Mouse (Mus musculus): ENCODE results near the gene Krt7.

Gene Krt7

DNA sequence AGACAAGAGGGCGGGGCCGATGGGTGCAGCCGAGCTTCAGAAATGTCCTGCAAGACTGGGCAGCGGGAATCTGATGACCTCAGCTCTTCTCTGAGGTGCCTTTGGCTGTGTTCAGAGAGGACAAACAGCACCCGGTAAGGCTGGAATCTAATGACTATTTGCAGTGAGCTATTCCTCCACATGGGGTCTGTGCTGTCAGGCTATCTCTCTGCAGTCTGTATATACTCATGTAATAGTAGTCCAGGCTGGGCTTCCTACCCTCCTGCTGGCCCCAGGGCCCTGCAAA is 34.1 kb upstream of the Krt7 start:
- DNase-seq (ENCODE audit: low spot score): no peak

DNA sequence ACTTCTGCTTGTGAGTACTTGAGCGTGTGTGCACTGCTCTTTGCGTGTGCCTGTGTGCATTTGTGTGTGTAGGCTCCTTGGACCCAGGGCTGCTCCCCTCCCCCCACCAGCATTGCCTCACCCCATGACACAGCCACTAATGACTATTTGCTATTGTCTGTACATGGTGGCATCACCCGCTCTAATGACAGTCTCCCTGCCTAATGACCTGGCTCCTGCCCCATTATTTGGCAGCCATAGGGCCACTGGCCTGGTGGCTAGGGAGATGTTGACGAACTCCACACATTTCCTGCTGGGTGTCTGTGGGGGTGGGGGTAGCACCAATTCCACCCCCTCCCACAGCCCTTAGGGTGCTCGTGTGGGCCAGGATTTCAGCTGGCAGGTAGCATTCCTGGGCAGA is 32.2 kb upstream of the Krt7 start:
- DNase-seq (ENCODE audit: low spot score): no peak

DNA sequence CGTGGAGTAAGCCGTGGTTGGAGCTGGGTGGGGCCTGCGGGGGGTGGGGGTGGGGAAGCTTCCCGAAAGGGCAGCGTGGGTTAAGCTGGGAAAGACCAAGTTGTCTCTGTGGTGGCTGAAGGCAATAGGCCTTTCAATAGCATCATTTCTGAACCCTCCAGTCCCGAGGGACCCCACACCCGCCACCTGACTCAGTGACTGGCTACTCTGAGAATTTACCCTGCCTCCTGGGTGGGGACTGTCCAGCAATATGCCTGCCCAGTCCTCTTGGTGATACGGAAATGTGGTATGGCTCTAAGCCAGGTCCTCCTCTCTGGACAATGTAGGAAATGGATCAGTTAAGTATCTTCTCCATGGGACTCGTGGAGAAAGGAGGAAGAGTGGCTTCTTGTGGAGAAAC is 29.1 kb upstream of the Krt7 start:
- no peak for DNase-seq (ENCODE audit: low spot score)

DNA sequence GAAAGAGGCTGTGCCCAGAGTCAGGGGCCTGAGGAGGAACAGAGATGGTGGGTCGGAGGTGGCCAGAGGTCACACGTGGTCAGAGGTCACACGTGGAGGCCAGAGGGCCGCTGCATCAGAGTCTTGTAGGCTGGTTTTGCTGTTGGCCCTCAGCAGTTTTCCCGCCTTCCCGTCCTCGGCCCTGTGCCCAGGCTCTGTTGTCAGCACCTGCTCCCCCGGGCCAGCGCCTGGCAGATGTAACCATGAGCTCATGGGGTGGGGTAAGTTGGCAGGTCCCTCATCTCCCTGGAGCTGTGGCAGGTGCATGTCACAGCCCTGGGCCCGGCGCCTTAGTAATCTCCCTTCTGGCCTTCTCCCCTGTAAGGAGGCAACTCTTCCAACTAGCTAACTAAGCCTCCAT is 28.0 kb upstream of the Krt7 start:
- no peak for DNase-seq (ENCODE audit: low spot score)

DNA sequence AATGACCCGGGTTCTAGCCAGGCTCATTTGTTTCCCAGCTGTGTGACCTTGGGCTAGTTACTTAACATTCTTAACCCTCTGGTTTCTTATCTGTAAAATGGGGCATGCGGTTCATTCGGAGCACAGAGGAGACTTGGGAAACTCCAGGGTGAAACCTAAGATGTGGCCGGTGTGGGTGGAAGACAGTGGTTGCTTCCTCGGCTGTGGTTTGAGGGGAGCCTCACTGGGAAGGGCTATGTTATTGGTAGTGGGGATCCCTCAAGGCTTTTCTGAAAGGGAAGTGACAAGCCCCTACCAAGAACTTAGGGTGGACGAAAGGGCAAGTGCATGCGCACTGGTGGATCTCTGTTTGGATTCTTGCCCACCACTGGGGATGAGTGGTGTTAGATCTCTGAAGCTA is 26.2 kb upstream of the Krt7 start:
- DNase-seq (ENCODE audit: low spot score): no peak

DNA sequence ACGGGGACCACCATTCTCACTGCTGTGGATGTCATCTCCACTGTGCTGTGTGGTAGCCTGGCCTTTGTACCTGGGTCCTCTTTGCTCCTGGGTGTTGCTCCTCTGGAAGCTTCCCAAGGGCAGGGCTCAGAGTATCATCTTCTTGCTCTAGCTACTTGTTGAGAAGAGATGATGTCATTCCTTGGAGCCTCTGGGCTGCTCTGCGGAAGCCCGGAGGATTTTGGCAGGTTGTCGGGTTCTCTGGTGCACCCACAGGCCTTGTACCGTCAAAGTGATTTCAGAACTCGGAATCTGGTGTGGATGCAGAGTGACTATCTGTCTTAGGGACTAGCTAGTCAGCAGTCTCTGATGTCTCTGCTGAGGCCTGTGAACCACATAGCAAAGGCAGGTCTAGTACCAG is 25.8 kb upstream of the Krt7 start:
- DNase-seq (ENCODE audit: low spot score): no peak

DNA sequence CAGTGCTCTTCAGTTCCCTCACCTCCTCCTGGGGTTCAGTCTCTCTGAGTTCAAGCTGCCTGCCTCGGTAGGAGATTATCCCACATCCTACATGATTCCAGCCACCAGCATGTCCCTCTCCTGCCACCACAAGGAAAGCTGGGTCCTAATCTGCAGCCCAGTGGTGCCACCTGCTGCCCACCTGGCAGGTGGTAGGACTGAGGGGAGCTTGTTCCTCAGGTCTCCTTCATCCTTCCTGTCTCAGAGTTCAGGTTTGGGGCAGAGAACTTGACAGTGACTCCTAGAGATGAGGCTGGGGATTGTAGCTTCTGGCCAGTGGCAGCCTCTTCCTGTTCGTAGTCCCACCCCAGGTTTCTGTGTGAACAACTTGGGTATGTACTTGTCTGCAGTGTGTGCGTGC is 23.7 kb upstream of the Krt7 start:
- DNase-seq (ENCODE audit: low spot score): no peak

DNA sequence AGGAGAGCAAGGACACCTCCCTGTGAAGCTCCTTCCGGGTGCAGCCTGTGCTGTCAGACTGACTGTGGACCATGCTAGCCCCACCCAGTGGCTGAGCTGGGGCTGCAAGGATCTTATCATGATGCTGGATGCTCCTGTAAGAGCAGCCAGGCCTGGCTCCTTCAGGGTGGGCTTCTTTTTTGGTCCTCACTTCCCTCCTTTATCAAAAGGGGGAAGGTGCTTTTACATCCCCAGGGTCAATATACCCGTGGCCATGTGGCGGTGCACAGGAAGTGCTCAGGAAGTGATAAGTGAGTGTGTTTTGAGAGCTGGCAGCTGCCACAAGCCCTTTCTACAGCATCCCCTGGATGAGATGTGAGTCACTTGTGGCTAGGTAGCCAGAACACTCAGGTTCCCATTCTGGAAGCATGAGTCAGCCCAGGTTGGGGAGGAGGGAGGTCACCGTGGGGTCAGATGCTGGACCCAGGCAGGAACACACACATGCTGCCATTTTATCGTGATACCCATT is 22.8 kb upstream of the Krt7 start:
- DNase-seq (ENCODE audit: low spot score): no peak

DNA sequence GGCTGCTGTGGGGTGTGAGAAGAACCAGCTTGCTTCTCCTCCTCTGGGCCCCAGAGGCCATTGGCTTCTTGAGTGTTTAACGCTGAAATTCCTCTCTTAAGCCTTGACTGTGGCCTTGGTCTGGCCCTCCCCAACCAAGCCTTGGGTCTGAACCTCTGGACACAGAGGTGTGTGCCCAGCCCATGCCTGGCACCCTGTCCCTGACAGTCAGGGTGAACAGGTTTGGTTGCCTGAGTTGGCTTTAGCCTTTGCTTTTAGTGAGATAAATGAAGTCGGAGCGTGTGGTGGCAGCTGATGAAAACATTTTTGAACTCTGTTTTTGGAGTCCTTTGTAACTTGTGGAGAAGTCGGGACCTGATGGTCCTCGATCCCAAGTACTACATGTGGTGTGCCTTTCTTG is 20.6 kb upstream of the Krt7 start:
- no peak for DNase-seq (ENCODE audit: low spot score)

DNA sequence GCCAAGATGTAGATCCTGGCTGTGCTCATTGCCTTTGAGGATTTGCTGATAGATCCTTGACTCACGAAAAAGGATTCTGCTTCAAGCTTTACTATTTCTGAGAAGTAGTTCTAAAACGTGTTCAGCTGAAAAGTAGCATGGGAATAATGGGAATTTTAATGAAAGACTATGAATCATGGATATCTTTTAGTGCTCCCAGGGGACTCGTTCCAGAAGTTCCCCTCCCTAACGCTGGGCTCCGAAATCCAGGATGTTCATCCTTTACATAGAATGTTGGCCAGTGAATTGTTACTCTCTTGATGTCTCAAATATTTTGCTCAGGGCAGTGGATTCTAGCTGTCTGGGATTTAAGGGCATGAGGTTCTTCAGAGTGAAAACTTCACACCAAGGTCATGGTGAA is 18.6 kb upstream of the Krt7 start:
- no peak for DNase-seq (ENCODE audit: low spot score)

DNA sequence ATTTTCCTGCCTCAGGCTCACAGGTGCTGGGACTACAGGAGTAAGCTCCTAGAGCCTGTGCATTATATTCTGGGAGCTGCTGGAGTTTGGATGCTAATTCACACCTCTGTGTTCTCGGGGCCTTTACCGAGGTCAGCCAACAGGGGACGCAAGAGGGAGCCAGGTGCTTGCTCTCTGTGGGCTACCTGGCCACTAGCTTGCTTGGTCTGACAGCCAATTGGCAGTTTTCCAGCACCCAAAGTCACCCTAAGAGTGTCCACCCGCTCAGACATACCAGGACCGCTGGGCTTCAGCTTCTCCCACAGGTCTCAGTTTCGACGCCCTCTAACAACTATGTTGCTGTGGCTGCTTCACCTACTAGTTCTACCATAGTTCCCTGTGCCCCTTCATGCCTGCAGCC is 15.9 kb upstream of the Krt7 start:
- DNase-seq (ENCODE audit: low spot score): no peak

DNA sequence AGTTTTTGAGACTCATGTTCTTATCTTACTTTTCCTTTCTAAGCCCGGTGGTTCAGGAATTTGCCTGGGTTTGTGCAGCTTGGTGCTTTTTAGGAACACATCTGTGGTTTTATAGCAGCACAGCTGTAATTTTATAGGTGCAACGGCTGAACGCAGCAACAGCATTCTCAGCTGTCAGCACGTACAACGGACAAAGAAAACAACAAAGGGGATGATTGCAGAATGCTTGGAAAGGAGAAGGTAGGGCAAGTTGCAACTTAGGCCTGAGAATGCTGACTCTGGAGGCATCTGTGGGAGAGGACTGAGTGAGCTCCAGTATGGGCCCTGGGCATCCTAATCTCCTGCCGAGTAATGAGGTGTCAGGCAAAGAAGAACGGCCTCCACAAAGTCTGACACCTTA is 14.4 kb upstream of the Krt7 start:
- no peak for DNase-seq (ENCODE audit: low spot score)

DNA sequence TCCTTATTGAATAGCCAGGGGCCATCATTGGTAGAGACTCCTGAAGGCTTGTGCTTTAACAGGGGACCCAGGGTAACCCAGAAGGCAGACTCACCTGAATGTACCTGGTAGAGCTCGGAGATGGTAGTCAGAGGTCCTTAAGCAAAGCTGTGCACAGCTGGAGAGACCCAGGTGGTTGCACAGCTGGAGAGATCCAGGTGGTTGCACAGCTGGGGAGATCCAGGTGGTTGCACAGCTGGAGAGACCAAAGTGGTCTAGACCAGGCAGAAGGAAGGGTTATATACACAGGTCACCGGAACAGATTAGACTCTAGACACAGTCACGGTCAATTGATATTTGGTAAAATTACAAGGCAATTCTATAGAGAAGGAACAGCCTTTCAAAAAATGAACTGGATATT is 13.9 kb upstream of the Krt7 start:
- DNase-seq (ENCODE audit: low spot score): no peak

DNA sequence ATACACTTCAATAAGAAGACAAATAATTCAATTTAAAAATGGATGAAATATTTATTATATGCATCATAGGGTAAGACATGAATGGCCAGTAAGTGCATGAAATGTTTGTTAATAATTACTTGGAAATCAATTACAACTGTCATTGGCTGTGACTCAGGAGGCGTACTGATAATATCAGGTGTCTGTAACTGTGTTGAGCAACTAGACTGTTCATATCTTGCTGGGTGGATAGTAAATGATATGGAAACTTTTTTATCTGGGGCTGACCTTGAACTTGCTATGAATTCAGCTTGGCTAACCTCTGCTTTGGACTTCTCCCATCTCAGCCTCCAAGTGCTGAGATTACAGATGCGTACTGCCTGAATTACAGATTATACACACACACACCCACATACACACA is 13.2 kb upstream of the Krt7 start:
- DNase-seq (ENCODE audit: low spot score): no peak

DNA sequence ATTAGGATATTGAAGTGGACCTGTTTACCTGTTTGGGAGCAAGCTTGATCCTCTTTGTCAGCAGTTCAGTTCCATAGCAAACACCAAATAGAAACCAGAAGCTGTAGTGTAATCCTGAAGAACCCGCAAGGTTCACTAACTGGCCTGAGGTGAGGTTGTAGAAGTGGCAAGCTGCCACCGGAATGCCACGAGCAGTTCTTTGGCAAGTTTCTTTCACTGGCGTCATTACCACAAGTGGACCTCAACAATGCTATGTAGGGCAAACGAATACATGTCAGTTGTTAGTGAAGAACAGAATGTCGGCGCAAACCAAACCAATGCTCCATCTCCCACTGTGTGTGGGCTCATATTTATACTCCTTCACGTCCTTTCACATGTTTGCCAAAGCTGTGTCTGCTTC is 12.6 kb upstream of the Krt7 start:
- DNase-seq (ENCODE audit: low spot score): no peak

DNA sequence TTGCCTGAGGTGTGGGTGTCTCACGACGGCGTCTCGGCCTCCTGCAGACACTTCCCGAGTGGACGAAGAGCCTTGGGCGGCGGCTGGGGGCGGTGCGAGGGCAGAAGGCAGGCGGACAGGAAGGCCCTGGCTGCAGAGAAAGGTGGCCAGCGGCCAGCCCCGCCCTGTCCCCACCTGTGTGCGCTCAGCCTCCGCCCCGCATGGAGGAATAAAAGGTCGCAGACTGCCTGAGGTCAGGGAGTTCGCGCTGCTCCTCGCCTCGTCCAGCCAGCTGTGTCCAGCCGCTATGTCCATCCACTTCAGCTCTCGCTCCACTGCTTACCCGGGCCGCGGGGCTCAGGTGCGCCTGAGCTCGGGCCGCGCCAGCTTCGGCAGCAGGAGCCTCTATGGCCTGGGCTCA is 1.3 kb downstream of the Krt7 start:
- peak; percentile 31 for DNase-seq (ENCODE audit: low spot score)

DNA sequence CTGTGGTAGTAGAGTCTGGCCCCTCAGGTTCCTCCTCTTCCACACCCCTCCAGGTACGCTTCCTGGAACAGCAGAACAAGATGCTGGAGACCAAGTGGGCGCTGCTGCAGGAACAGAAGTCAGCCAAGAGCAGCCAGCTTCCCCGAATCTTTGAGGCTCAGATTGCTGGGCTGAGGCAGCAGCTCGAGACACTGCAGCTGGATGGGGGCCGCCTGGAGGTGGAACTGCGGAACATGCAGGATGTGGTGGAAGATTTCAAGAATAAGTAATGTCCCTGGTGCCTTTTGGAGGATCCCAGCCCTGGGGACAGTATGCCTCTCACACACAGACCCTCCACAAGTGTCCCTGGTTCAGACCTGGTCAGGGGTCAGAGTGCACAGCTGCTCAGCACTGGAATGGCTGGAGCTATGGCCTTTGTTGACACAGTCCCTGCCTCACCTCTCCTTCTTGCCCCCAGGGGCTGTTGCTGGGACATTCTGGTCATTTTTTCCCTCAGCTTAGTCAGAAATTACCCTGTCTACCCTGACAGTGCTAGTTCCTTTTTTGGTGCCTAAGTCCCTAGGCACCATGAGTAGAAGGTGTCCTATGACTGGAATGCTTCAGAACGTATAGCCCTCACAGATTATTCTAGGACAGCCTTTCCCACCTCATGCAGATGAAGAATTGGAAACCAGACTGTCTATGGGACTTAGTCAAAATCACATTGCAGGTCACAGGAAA is 3.2 kb downstream of the Krt7 start:
- no peak for DNase-seq (ENCODE audit: low spot score)

DNA sequence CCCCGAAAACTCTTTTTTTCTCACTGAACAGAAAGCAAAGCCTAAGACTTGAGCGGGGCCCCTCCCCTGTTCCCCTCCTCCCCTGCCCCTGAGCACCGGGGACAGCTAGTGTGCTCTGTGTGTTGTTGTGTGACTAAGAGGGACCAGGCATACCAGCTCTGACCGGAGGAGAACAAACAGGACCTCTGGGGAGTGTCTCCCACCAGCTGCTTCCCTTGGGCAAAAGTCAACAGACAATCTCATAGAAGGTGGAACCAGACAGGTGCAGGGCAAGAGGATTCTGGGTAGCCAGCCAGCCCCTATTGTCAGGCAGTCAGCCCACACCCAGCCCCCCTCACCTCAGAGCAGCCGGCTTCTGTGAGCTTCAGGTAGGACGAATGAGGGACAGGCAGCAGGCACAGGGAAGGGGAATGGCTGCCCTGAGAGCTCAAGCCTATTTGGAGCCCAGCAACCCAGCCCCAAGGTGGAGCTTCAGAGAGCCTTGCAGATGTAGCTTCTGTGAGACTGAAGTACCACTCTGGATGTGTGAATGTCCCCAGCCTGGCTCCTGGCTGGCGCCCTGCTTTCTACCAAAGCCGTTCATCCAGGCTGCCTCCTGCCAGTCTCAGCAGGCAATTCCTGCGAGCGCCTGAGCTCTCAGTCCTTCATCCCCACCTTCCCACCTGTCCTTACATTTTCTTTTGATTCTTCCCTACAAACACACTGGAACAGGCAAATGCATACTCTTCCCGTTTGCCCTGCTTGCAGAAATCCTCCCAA is 4.1 kb downstream of the Krt7 start:
- no peak for DNase-seq (ENCODE audit: low spot score)

DNA sequence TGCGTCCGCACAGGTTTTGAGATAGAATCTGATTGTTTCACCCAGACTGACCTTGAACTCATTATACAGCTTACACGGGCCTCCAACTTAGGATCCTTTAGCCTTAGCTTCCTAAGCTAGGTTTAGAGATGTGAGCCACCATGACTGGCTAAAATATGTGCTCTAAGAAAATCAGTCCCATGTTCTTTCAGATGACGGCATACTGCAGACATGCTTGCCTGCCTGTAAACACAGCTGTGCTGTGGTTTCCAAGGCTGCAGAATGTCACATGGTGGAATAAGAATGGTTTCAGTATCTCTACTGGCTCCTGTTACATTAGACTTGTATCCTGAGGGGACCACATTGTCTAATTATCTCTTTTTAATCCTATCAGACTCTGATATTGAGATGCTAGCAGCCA is 8.1 kb downstream of the Krt7 start:
- no peak for DNase-seq (ENCODE audit: low spot score)

DNA sequence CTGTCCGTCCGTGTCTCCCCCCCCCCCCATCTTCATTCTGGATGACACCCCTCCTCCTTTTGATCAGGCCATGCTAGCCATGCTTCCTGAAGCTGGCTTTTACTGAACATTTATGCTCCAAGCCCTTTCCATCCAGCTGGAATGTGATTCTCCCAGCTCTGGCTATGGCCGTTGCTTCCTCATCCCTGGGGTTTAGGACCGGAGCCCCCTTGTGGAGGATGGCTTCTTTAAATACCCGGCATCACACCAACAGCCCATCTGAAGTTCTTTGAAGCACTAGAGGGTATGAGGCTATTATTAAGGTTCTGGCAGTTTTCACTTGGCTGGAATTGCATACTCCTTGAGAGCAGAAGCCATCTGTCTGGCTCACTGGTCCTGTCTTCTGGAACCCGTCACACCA is 10.1 kb downstream of the Krt7 start:
- no peak for DNase-seq (ENCODE audit: low spot score)

DNA sequence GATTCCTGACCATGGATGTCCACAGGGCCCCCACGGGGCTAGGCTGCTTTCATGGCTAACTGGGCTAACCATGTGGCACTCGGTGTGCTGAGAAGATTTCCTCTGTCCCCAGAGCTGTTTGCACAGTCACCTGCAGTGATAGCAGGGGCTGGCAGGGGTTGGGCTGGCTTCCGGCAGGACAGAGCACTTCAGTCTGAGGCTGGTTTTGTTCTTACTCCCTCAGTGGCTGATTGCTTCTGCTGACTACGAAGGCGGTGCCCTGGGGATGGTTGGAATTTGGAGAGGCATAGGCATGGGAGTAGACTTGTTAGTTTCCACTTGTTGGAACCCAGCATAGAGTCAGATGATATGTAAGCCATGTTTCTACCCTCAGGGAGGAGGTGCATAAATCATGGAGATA is 14.1 kb downstream of the Krt7 start:
- DNase-seq (ENCODE audit: low spot score): no peak

DNA sequence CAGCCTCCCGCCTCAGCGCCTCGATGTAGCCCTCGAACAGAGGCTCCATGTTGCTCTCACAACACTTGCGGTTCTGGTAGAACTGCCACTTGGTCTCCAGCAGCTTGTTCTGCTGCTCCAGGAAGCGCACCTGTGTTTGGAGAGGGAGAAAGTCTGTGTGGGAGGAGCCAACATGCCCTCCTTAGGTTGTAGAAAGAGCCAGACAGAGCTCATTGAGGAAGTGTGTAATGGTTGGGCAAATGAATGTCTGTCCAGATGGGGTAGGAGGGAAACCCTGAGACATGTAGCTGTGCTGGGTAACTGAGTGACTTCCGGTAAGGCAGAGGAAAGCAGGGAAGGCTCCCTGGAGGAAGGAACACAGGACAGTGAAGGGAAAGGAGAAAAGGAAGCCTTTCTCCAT is 25.8 kb downstream of the Krt7 start:
- DNase-seq (ENCODE audit: low spot score): no peak

DNA sequence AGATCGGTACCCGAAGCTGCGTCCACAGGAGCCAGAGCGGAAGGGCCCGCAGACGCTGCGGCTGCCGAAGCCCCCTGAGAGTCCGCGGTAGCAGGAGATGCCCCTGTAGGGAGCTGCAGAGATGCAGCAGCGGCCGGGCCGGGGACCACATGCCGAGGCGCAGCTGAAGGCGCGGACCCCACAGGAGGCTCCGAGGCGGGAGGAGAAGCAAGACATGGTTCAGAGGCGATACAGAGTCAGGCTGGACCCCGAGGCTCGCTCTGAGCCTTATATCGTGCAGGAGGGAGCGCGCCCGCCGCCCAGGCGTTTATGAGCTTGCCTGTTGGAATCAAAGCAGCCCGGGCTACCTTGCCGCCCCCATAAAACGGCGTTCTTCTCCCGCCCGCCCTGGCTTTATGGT is 27.7 kb downstream of the Krt7 start, which contains the start of gene Krt87:
Gene Krt87, minus strand, starts transcription at position 250 of the 400 bp plus-strand sequence.
- DNase-seq (ENCODE audit: low spot score): no peak

DNA sequence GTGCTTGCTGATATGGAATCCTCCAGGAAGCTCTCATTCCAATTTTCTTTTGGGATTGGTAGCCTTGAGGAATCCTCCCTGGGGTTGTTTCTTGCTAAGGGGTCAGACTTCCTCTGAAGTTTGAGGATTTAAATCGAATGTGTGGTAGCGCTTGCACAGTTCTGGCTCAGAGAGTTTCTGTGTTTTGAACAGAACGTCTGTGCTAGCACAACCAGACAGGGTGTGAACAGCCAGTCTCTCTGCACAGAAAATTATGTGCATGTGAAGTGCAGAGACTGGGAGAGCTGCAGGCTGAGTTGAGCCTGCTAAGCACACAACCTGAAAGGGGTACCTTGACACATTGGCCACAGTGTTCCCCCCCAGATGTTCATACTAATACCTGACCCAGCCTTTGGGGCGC is 30.0 kb downstream of the Krt7 start:
- no peak for DNase-seq (ENCODE audit: low spot score)

Measured in ovary, adult 18-20 months (tissue).